Mouse (Mus musculus) embryonic facial prominence, embryonic 14.5 days (tissue): ENCODE measurements around the gene Ubac2. TPM values are rescaled to one million over a fixed set of nuclear protein-coding genes. Genes with fewer than 3 reads are reported as not detected.

ENCODE experiments used
- ATAC-seq: fragments of 200-750 bp; cut with Nextera tagmentation; 2 replicates; pipeline ENCODE4 v1.8.0; 2017; ENCODE audit warnings: low read depth, moderate number of reproducible peaks, moderate TSS enrichment
- DNase-seq: peaks from one replicate; pipeline ENCODE4 v3.0.0-alpha.2; 2015; ENCODE audit warnings: low spot score
- H3K27ac ChIP-seq: fragments of 300-500 bp; sonication (generic); replicated peaks from 2 replicates; pipeline ENCODE4 v1.5.1; 2014; ENCODE audit warnings: low read depth, mild to moderate bottlenecking, low read length, moderate library complexity
- H3K27me3 ChIP-seq: fragments of 300-500 bp; sonication (generic); replicated peaks from 2 replicates; pipeline ENCODE4 v1.6.1; 2014; ENCODE audit warnings: low read length; ENCODE audit not compliant: control insufficient read depth, insufficient read depth
- H3K36me3 ChIP-seq: fragments of 300-500 bp; sonication (generic); 2 replicates; pipeline ENCODE4 v1.6.1; 2014; ENCODE audit warnings: low read length, mixed read lengths; ENCODE audit not compliant: control insufficient read depth, insufficient read depth
- H3K4me1 ChIP-seq: fragments of 300-500 bp; sonication (generic); 2 replicates; pipeline ENCODE4 v1.6.1; 2014; ENCODE audit warnings: antibody characterized with exemption, low read length; ENCODE audit not compliant: control insufficient read depth, insufficient read depth
- H3K4me2 ChIP-seq: fragments of 300-500 bp; sonication (generic); 2 replicates; pipeline ENCODE4 v1.6.1; 2014; ENCODE audit warnings: low read depth, mild to moderate bottlenecking, low read length, moderate library complexity, mixed read lengths
- H3K4me3 ChIP-seq: fragments of 300-500 bp; sonication (generic); 2 replicates; pipeline ENCODE4 v1.5.1; 2014; ENCODE audit warnings: low read depth, mild to moderate bottlenecking, low read length
- H3K9ac ChIP-seq: fragments of 300-500 bp; sonication (generic); 2 replicates; pipeline ENCODE4 v1.6.1; 2014; ENCODE audit warnings: low read depth, mild to moderate bottlenecking, low read length, moderate library complexity, mixed read lengths
- H3K9me3 ChIP-seq: fragments of 300-500 bp; sonication (generic); 2 replicates; pipeline ENCODE4 v1.6.1; 2016; ENCODE audit warnings: low read length; ENCODE audit not compliant: control insufficient read depth
- WGBS: fragments of 180-500 bp; shearing (Covaris S2); extraction: QIAGEN DNeasy Blood & Tissue Kit; methylation state at CpG from one replicate; pipeline ENCODE4 v1.1.7; 2014; 5-methylcytosine and 5-hydroxymethylcytosine counted together
- polyA plus RNA-seq: library from polyadenylated mRNA; unstranded; fragments of >200 nt; fragmentation: Nextera tagmentation; extraction: Ambion mirVana; gene quantifications from 2 replicates; pipeline ENCODE4 v1.2.1, GENCODE M21; 2014

The Ubac2 gene
- polyA plus RNA-seq, 1 experiment from 2014 or later: 60.1 TPM

- Histone ChIP-seq H3K27ac (no peak overlapping the region), H3K4me3 (no peak overlapping the region), H3K4me2 (no peak overlapping the region), H3K9me3 (no peaks in the 10 kb centered on the region), H3K9ac (no peak overlapping the region), H3K4me1 (no peaks in the 10 kb centered on the region), H3K27me3 (no peaks in the 10 kb centered on the region), H3K36me3 (no peaks in the 10 kb centered on the region)
- WGBS: 80% methylated on average over 2 of the region's 2 CpGs
- ATAC-seq (no peak), DNase-seq (no peak)
These were observed 82.1 kb downstream of the Ubac2 start for GRCm38 (mm10) chr14:121960531-121960930.

- Histone ChIP-seq H3K27ac (no peak overlapping the region), H3K4me2 (no peak overlapping the region), H3K27me3 (no peaks in the 10 kb centered on the region), H3K4me3 (no peak overlapping the region), H3K4me1 (no peaks in the 10 kb centered on the region), H3K9ac (no peak overlapping the region), H3K36me3 (no peaks in the 10 kb centered on the region), H3K9me3 (no peaks in the 10 kb centered on the region)
- ATAC-seq (no peak), DNase-seq (no peak)
- WGBS: 74% methylated on average over 6 of the region's 6 CpGs
These were observed 82.6 kb downstream of the Ubac2 start for GRCm38 (mm10) chr14:121960997-121961396.

- Histone ChIP-seq H3K9me3 (no peaks in the 10 kb centered on the region), H3K4me1 (no peaks in the 10 kb centered on the region), H3K4me2 (no peak overlapping the region), H3K27ac (no peak overlapping the region), H3K27me3 (no peaks in the 10 kb centered on the region), H3K9ac (no peak overlapping the region), H3K36me3 (no peaks in the 10 kb centered on the region), H3K4me3 (no peak overlapping the region)
- ATAC-seq (no peak), DNase-seq (no peak)
- 75% methylated on average over 12 of the region's 12 CpGs for WGBS
These were observed 83.2 kb downstream of the Ubac2 start for GRCm38 (mm10) chr14:121961496-121962127.

GRCm38 (mm10) chr14:121962128-121962890, 83.9 kb downstream of the Ubac2 start:
- H3K27me3 ChIP-seq: no peaks in the 10 kb centered on the region
- no peaks in the 10 kb centered on the region for H3K36me3 ChIP-seq
- 0 out of 2 replicates have a peak overlapping the region, but pooled peaks have one; percentile 13 for H3K27ac ChIP-seq
- ATAC-seq (0 out of 2 replicates have a peak, but pooled peaks have one; percentile 30), DNase-seq (no peak)
- no peak overlapping the region for H3K9ac ChIP-seq
- H3K4me2 ChIP-seq: no peak overlapping the region
- H3K4me1 ChIP-seq: no peaks in the 10 kb centered on the region
- no peaks in the 10 kb centered on the region for H3K9me3 ChIP-seq
- WGBS: 77% methylated on average over 14 of the region's 14 CpGs
- no peak overlapping the region for H3K4me3 ChIP-seq

- Histone ChIP-seq H3K9me3 (no peaks in the 10 kb centered on the region), H3K27me3 (no peaks in the 10 kb centered on the region), H3K4me1 (no peaks in the 10 kb centered on the region), H3K36me3 (no peaks in the 10 kb centered on the region), H3K9ac (no peak overlapping the region), H3K4me3 (no peak overlapping the region), H3K4me2 (no peak overlapping the region; the same call in 1 of the 2 replicates), H3K27ac (0 out of 2 replicates have a peak overlapping the region, but pooled peaks have one; percentile 39)
- no peak for ATAC-seq
- 74% methylated on average over 9 of the region's 9 CpGs for WGBS
- DNase-seq: peak; percentile 36
These were observed 85.0 kb downstream of the Ubac2 start for GRCm38 (mm10) chr14:121963251-121963941.

- no peak overlapping the region for H3K9ac ChIP-seq
- ATAC-seq: no peak
- H3K9me3 ChIP-seq: no peaks in the 10 kb centered on the region
- no peaks in the 10 kb centered on the region for H3K27me3 ChIP-seq
- no peaks in the 10 kb centered on the region for H3K4me1 ChIP-seq
- H3K27ac ChIP-seq: 0 out of 2 replicates have a peak overlapping the region, but pooled peaks have one; percentile 39
- H3K4me3 ChIP-seq: no peak overlapping the region
- WGBS: 53% methylated on average over 4 of the region's 4 CpGs
- DNase-seq: no peak
- no peaks in the 10 kb centered on the region for H3K36me3 ChIP-seq
- H3K4me2 ChIP-seq: no peak overlapping the region
These were observed 85.5 kb downstream of the Ubac2 start for GRCm38 (mm10) chr14:121963942-121964335.

GRCm38 (mm10) chr14:121964990-121965389, 86.6 kb downstream of the Ubac2 start, which contains the start of gene Gpr183:
TSS of gene Gpr183 (minus strand) at chr14:121965195.
- H3K36me3 ChIP-seq: no peaks in the 10 kb centered on the region
- H3K4me2 ChIP-seq: no peak within 1 kb of the TSS
- DNase-seq: no peak
- ATAC-seq: no peak
- no peaks in the 10 kb centered on the region for H3K4me1 ChIP-seq
- H3K27me3 ChIP-seq: no peaks in the 10 kb centered on the region
- H3K4me3 ChIP-seq: no peak within 1 kb of the TSS
- H3K27ac ChIP-seq: 0 out of 2 replicates have a peak within 1 kb of the TSS, but pooled peaks have one; percentile 39
- H3K9ac ChIP-seq: no peak within 1 kb of the TSS
- 40% methylated on average over 6 of the region's 6 CpGs for WGBS
- H3K9me3 ChIP-seq: no peaks in the 10 kb centered on the region

GRCm38 (mm10) chr14:121965461-121965860, 87.0 kb downstream of the Ubac2 start:
- H3K4me1 ChIP-seq: no peaks in the 10 kb centered on the region
- H3K9ac ChIP-seq: no peak overlapping the region
- no peaks in the 10 kb centered on the region for H3K27me3 ChIP-seq
- no peak overlapping the region for H3K4me3 ChIP-seq
- no peaks in the 10 kb centered on the region for H3K9me3 ChIP-seq
- H3K36me3 ChIP-seq: no peaks in the 10 kb centered on the region
- H3K27ac ChIP-seq: no peak overlapping the region
- ATAC-seq: no peak
- WGBS: 82% methylated on average over 4 of the region's 4 CpGs
- DNase-seq: no peak
- no peak overlapping the region for H3K4me2 ChIP-seq
